Mouse (Mus musculus) kidney, adult 18-20 months (tissue): Measurements from ENCODE around the gene Eml6.
"Not testable (repeated sequence)": the region's sequence is repeated elsewhere in the genome, so short reads cannot be mapped to it uniquely, and the experiment has no call there.

ENCODE experiments used
- DNase-seq: peaks from one replicate; pipeline ENCODE4 v3.0.0; 2021

The Eml6 gene

GRCm38 (mm10) chr11:29787473-29787872 lies 238.4 kb downstream of the Eml6 start:
- DNase-seq = no peak

- no peak for DNase-seq
Observed at GRCm38 (mm10) chr11:29786583-29787219, 239.1 kb downstream of the Eml6 start.

- no peak for DNase-seq
Observed at GRCm38 (mm10) chr11:29779409-29780026, 246.3 kb downstream of the Eml6 start.

- no peak for DNase-seq
Observed at GRCm38 (mm10) chr11:29778936-29779335, 246.9 kb downstream of the Eml6 start.

- peak; percentile 6 for DNase-seq
Observed at GRCm38 (mm10) chr11:29777964-29778363, 247.9 kb downstream of the Eml6 start.

- no peak for DNase-seq
Observed at GRCm38 (mm10) chr11:29774760-29775159, 251.1 kb downstream of the Eml6 start.

GRCm38 (mm10) chr11:29774296-29774695 lies 251.5 kb downstream of the Eml6 start:
- DNase-seq = no peak

- DNase-seq = no peak
Observed at GRCm38 (mm10) chr11:29772279-29772678, 253.6 kb downstream of the Eml6 start.

GRCm38 (mm10) chr11:29770666-29771400 lies 255.0 kb downstream of the Eml6 start:
- no peak for DNase-seq

GRCm38 (mm10) chr11:29768523-29768922 lies 257.3 kb downstream of the Eml6 start:
- DNase-seq = no peak

GRCm38 (mm10) chr11:29766313-29766982 lies 259.4 kb downstream of the Eml6 start:
- DNase-seq = no peak

GRCm38 (mm10) chr11:29765063-29765462 lies 260.8 kb downstream of the Eml6 start:
- no peak for DNase-seq

GRCm38 (mm10) chr11:29762768-29763167 lies 263.1 kb downstream of the Eml6 start:
- no peak for DNase-seq

GRCm38 (mm10) chr11:29761387-29761786 lies 264.4 kb downstream of the Eml6 start:
- no peak for DNase-seq

- no peak for DNase-seq
Observed at GRCm38 (mm10) chr11:29758617-29759016, 267.2 kb downstream of the Eml6 start.

GRCm38 (mm10) chr11:29756007-29756406 lies 269.8 kb downstream of the Eml6 start:
- not testable (repeated sequence) for DNase-seq

GRCm38 (mm10) chr11:29751648-29752611 lies 273.9 kb downstream of the Eml6 start:
- no peak for DNase-seq

- no peak for DNase-seq
Observed at GRCm38 (mm10) chr11:29751013-29751412, 274.8 kb downstream of the Eml6 start.

- DNase-seq = no peak
Observed at GRCm38 (mm10) chr11:29749468-29749829, 276.4 kb downstream of the Eml6 start.

GRCm38 (mm10) chr11:29748750-29749467 lies 276.9 kb downstream of the Eml6 start:
- DNase-seq = no peak

GRCm38 (mm10) chr11:29747881-29748280 lies 278.0 kb downstream of the Eml6 start:
- no peak for DNase-seq

GRCm38 (mm10) chr11:29747365-29747764 lies 278.5 kb downstream of the Eml6 start:
- DNase-seq = no peak
